Mouse (Mus musculus) right cerebral cortex, postnatal 10 days (tissue): ENCODE data around the gene Insl5.
A peak's percentile ranks its signal among the peaks of the same experiment; 100 is the strongest.

Source experiments
- DNase-seq, 2 experiments: peaks; one replicate each; pipeline ENCODE4 v3.0.0; 2021; ENCODE audit warnings: low spot score in 2 of 2

Gene Insl5

GRCm38 (mm10) chr4:103026621-103027020 lies at the start of gene Insl5:
Gene Insl5 (minus strand): TSS chr4:103026842.
- no peak for DNase-seq

GRCm38 (mm10) chr4:103070631-103071030 lies 44.0 kb upstream of the Insl5 start:
- DNase-seq = no peak

- DNase-seq = no peak
Measured at GRCm38 (mm10) chr4:103067906-103068655, 41.4 kb upstream of the Insl5 start.

- DNase-seq = no peak
Measured at GRCm38 (mm10) chr4:103064976-103065375, 38.3 kb upstream of the Insl5 start.

- no peak for DNase-seq
Measured at GRCm38 (mm10) chr4:103064421-103064820, 37.8 kb upstream of the Insl5 start.

GRCm38 (mm10) chr4:103056909-103057308 lies 30.3 kb upstream of the Insl5 start:
- no peak for DNase-seq

- DNase-seq = no peak
Measured at GRCm38 (mm10) chr4:103048046-103048445, 21.4 kb upstream of the Insl5 start.

- DNase-seq = no peak
Measured at GRCm38 (mm10) chr4:103042997-103043396, 16.4 kb upstream of the Insl5 start.

- DNase-seq = no peak
Measured at GRCm38 (mm10) chr4:103039838-103040191, 13.2 kb upstream of the Insl5 start.

GRCm38 (mm10) chr4:103039103-103039837 lies 12.6 kb upstream of the Insl5 start:
- DNase-seq = no peak

- DNase-seq = no peak
Measured at GRCm38 (mm10) chr4:103028177-103029088, 1.8 kb upstream of the Insl5 start.

- no peak for DNase-seq
Measured at GRCm38 (mm10) chr4:103027745-103028144, 1.1 kb upstream of the Insl5 start.

- no peak for DNase-seq
Measured at GRCm38 (mm10) chr4:103013490-103013889, 13.2 kb downstream of the Insl5 start.

GRCm38 (mm10) chr4:103011823-103012222 lies 14.8 kb downstream of the Insl5 start:
- peak; percentile 30 to 53 for DNase-seq

GRCm38 (mm10) chr4:103010734-103011133 lies 15.9 kb downstream of the Insl5 start:
- no peak for DNase-seq

- DNase-seq = no peak
Measured at GRCm38 (mm10) chr4:103006943-103007418, 19.7 kb downstream of the Insl5 start.

- DNase-seq = no peak
Measured at GRCm38 (mm10) chr4:103006266-103006665, 20.4 kb downstream of the Insl5 start.

- no peak for DNase-seq
Measured at GRCm38 (mm10) chr4:103005190-103005945, 21.3 kb downstream of the Insl5 start.

GRCm38 (mm10) chr4:103004681-103005080 lies 22.0 kb downstream of the Insl5 start:
- DNase-seq = no peak

- no peak for DNase-seq
Measured at GRCm38 (mm10) chr4:102991685-102992084, 35.0 kb downstream of the Insl5 start.
